Mouse (Mus musculus) liver, embryonic 13.5 days (tissue): ENCODE data around the gene Ier2. TPM values are rescaled to one million over a fixed set of nuclear protein-coding genes. Genes with fewer than 3 reads are reported as not detected.
A peak's percentile ranks its signal among the peaks of the same experiment; 100 is the strongest.
"Not testable (repeated sequence)": the region's sequence is repeated elsewhere in the genome, so short reads cannot be mapped to it uniquely, and the experiment has no call there.

Source experiments
- ATAC-seq: fragments of 200-750 bp; cut with Nextera tagmentation; 2 replicates; pipeline ENCODE4 v1.8.0; 2017; ENCODE audit warnings: low read depth, mild to moderate bottlenecking, moderate number of reproducible peaks, moderate library complexity
- DNase-seq: peaks from one replicate; pipeline ENCODE4 v3.0.0; 2022
- H3K27ac ChIP-seq: fragments of 300-500 bp; sonication (generic); 2 replicates; pipeline ENCODE4 v1.5.1; 2015; ENCODE audit warnings: moderate library complexity, mild to moderate bottlenecking, inconsistent platforms
- H3K27me3 ChIP-seq: fragments of 300-500 bp; sonication (generic); 2 replicates; pipeline ENCODE4 v1.6.1; 2015; ENCODE audit warnings: mild to moderate bottlenecking, inconsistent platforms
- H3K36me3 ChIP-seq: fragments of 300-500 bp; sonication (generic); 2 replicates; pipeline ENCODE4 v1.6.1; 2015; ENCODE audit warnings: mild to moderate bottlenecking, inconsistent platforms
- H3K4me1 ChIP-seq: fragments of 300-500 bp; sonication (generic); replicated peaks from 2 replicates; pipeline ENCODE4 v1.6.1; 2015; ENCODE audit warnings: inconsistent platforms
- H3K4me2 ChIP-seq: fragments of 300-500 bp; sonication (generic); 2 replicates; pipeline ENCODE4 v1.6.1; 2015; ENCODE audit warnings: inconsistent platforms, mild to moderate bottlenecking, moderate library complexity
- H3K4me3 ChIP-seq: fragments of 300-500 bp; sonication (generic); replicated peaks from 2 replicates; pipeline ENCODE4 v1.5.1; 2015; ENCODE audit warnings: mild to moderate bottlenecking, inconsistent platforms
- H3K9ac ChIP-seq: fragments of 300-500 bp; sonication (generic); 2 replicates; pipeline ENCODE4 v1.6.1; 2015; ENCODE audit warnings: mild to moderate bottlenecking, inconsistent platforms
- H3K9me3 ChIP-seq: fragments of 300-500 bp; sonication (generic); replicated peaks from 2 replicates; pipeline ENCODE4 v1.6.1; 2016; ENCODE audit warnings: inconsistent platforms
- WGBS: fragments of 180-500 bp; shearing (Covaris S2); methylation state at CpG from one replicate; pipeline ENCODE4 v1.1.7; 2015; ENCODE audit not compliant: insufficient replicate concordance; 5-methylcytosine and 5-hydroxymethylcytosine counted together
- polyA plus RNA-seq: library from polyadenylated mRNA; unstranded; fragments of >200 nt; fragmentation: Nextera tagmentation; extraction: Ambion mirVana; gene quantifications from 2 replicates; pipeline ENCODE4 v1.2.1, GENCODE M21; 2015

Ier2 gene
- polyA plus RNA-seq, 1 experiment from 2014 or later = 20.5 TPM

DNA sequence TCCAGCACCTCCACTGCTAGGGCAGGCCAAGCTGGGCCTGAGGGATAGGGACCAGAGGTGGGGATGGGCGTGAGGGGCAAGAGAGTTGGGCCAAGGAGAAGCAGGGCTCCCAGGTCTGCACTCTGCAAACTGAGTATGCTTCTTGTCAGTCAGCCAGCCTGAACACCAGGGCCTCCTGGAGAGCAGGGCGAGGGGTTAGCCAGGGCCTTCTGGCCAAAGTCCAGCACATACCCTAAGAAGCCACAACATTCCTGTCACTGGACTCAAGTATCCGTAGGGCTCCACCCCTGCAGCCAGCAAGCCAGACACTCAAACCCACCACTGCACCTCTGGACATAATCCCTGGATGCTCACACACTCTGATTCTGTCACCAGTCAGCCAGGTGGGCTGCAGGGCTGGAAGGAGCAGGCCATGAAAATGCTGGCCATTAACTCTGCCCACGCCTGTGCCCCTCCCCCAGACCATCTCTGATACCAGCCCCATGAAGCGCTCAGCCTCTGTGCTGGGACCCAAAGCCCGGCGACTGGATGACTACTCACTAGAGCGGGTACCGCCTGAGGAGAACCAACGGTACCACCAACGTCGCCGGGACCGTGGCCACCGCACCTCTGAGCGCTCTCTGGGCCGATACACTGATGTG, 26.5 kb downstream of the Ier2 start:
- no peaks in the 10 kb centered on the region for H3K9me3 ChIP-seq
- no peak overlapping the region for H3K27ac ChIP-seq
- H3K27me3 ChIP-seq = peaks cover 22% of the 10 kb centered on the region
- ATAC-seq = no peak
- WGBS = 75% methylated on average over 17 of the region's 17 CpGs
- H3K4me3 ChIP-seq = no peak overlapping the region
- no peaks in the 10 kb centered on the region for H3K36me3 ChIP-seq
- no peak overlapping the region for H3K4me2 ChIP-seq
- H3K4me1 ChIP-seq = peaks cover 16% of the 10 kb centered on the region
- no peak for DNase-seq
- no peak overlapping the region for H3K9ac ChIP-seq

DNA sequence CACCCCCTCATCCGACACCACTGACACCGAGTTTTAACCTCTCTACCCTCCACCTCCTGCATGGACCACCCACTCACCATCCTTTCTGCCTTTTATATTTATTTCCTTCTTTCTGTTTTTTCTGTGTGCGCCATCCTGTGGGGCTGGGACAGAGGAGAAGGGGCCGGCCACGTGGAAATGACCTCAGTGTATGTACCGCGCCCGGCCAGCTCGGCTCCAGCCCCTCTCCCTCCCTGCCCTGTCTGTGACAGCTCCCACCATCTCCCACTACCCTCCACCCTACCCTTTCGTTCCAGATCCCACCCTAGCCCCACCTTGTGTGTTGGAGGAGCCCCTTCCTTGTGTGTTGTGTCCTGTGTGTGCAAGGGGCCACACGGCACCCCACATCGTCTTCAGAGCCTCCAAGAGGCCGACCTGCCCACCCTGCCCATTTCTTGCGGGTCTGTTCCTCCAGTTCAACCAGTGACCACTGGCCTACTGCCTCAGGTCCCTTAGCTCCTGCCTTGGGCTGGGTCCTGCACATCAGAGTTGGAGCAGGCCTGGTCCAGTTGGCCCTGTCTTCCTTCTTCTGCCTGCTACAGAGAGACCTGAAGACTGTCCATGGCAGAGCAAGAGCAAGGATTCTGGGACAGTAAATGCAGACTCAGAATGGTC, 27.1 kb downstream of the Ier2 start:
- ATAC-seq (no peak), DNase-seq (no peak)
- Histone ChIP-seq H3K4me3 (no peak overlapping the region), H3K27me3 (peaks cover 22% of the 10 kb centered on the region), H3K9ac (no peak overlapping the region), H3K4me1 (peaks cover 12% of the 10 kb centered on the region), H3K4me2 (no peak overlapping the region), H3K27ac (no peak overlapping the region), H3K9me3 (no peaks in the 10 kb centered on the region), H3K36me3 (no peaks in the 10 kb centered on the region)
- WGBS = 71% methylated on average over 14 of the region's 14 CpGs

DNA sequence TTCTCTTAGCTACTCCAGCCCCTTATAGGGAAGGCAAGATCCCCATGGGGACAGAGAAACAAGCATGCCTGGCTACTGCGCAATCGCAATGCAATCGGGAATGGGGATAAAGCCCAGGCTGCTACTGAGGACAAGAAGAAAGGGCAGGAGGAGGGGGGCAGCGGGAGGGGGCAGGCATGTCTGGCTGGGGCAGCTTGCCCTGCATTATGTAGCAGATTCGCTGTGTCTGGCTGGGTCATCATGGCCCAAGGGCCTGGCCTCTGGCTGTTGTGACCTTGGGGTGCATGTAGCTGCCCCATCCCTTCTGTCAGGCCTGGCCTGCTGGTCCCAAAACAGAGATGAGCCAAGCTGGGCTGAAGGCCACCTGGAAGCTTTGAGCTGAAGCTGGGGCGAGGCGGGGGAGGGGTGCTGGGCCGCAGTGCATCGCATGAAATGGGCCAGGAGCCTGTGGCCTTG, 27.8 kb downstream of the Ier2 start:
- WGBS = 71% methylated on average over 9 of the region's 9 CpGs
- peaks cover 22% of the 10 kb centered on the region for H3K27me3 ChIP-seq
- no peak overlapping the region for H3K27ac ChIP-seq

DNA sequence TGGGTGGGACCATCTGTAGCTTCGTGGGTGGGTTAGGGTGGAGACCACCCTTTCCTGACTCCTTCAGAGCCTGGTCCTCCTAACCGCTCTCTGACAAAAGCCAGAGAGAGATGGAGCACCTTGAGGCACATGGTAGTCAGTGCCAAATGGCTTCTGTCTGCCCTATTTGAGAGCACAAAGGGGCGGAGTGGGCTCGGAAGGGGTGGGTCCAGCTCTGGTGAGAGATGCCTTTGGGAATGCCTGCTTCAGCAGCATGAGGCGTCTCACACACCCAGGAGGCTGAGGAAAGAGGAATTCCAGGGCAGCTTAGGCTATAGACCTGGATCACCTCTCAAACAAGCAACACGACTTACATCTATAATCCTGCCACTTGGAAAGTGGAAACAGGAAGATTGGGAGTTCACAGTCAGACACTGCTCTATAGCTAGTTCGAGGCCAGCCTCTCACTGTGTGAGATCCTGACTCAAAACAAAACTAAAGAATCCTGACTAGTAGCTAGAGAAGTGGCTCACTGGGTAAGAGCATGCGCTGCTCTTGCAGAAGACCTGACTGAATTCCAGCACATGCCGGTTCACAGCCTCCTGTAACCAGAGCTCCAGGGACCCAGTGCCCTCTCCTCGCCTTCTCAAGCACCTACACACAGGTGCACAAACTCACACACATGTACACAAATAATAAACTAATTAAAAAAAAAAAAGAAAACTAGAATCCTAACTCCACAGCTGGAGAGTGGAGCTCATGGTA, 28.6 kb downstream of the Ier2 start:
- no peak for ATAC-seq

More for the DNA sequence above, 27.8 kb downstream of the Ier2 start:
- ATAC-seq = no peak
- peaks cover 6% of the 10 kb centered on the region for H3K4me1 ChIP-seq
- H3K4me3 ChIP-seq = no peak overlapping the region
- H3K9ac ChIP-seq = no peak overlapping the region
- H3K9me3 ChIP-seq = no peaks in the 10 kb centered on the region
- H3K4me2 ChIP-seq = no peak overlapping the region
- no peaks in the 10 kb centered on the region for H3K36me3 ChIP-seq
- no peak for DNase-seq

DNA sequence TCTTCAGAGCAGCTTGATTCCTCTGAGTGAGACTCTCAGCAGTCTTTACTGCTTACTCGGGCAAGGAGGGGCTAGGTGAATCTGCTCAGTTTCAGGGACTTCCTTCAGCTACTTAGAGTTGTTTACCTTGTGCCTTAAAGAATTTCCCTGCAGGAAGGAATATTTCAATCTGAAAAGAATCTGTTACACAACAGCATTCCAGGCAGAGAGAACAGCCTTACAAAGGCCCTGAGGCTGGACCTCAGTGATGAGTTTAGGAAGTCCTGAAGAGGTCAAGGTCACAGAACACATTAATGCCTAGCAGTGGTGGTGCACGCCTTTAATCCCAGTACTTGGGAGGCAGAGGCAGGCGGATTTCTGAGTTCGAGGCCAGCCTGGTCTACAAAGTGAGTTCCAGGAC, 30.8 kb downstream of the Ier2 start:
- Histone ChIP-seq H3K36me3 (no peaks in the 10 kb centered on the region), H3K9ac (no peak overlapping the region), H3K4me1 (no peaks in the 10 kb centered on the region), H3K4me3 (no peak overlapping the region), H3K9me3 (no peaks in the 10 kb centered on the region), H3K27ac (no peak overlapping the region), H3K4me2 (no peak overlapping the region), H3K27me3 (peaks cover 6% of the 10 kb centered on the region)
- DNase-seq (no peak), ATAC-seq (no peak)
- WGBS = 69% methylated on average over 4 of the region's 4 CpGs

More for the DNA sequence above, 28.6 kb downstream of the Ier2 start:
- Histone ChIP-seq H3K4me2 (no peak overlapping the region), H3K9ac (no peak overlapping the region), H3K4me1 (peaks cover 6% of the 10 kb centered on the region), H3K36me3 (no peaks in the 10 kb centered on the region), H3K27me3 (peaks cover 22% of the 10 kb centered on the region), H3K9me3 (no peaks in the 10 kb centered on the region), H3K27ac (no peak overlapping the region), H3K4me3 (no peak overlapping the region)
- no peak for DNase-seq
- 46% methylated on average over 10 of the region's 10 CpGs for WGBS

DNA sequence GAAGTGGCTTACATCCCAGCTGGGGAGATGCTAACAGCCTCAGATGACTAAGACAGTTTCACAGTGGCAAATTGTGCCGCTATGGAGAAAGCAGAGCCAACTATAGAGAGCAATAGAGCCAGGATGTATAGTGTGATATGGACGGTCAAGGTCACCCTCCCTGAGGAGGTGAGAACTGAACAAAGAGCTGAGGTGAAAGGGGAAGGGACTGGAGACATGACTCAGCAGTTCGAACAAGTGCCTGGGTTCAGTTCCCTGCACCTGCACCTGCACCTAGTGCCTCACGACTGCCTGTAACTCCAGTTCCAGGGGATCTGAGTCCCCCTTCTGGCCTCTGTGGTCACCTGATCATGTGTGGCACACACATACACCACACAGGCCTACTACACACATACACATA, 32.5 kb downstream of the Ier2 start:
- no peaks in the 10 kb centered on the region; the same call in 1 of the 2 replicates for H3K27me3 ChIP-seq
- no peak overlapping the region for H3K4me2 ChIP-seq
- DNase-seq (no peak), ATAC-seq (no peak)
- H3K27ac ChIP-seq = no peak overlapping the region
- H3K36me3 ChIP-seq = no peaks in the 10 kb centered on the region
- H3K4me3 ChIP-seq = no peak overlapping the region
- H3K9ac ChIP-seq = no peak overlapping the region
- H3K4me1 ChIP-seq = no peaks in the 10 kb centered on the region
- WGBS = 52% methylated on average over 4 of the region's 4 CpGs
- no peaks in the 10 kb centered on the region for H3K9me3 ChIP-seq

DNA sequence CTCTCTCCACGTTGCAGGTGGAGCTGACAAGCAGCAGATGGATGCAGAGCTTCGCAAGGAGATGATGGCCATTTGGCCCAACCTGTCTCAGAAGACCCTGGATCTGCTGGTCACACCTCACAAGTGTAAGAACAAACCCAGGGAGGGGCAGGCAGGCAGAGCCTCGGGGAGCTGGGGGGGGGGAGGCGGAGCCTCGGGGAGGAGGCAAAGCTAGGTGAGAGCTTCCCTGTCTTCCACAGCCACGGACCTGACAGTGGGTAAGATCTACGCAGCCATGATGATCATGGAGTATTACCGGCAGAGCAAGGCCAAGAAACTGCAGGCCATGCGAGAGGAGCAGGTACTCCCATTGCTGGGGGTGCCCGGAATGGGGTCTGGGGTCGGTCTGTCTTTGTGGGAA, 33.1 kb downstream of the Ier2 start:
- H3K9ac ChIP-seq = no peak overlapping the region

DNA sequence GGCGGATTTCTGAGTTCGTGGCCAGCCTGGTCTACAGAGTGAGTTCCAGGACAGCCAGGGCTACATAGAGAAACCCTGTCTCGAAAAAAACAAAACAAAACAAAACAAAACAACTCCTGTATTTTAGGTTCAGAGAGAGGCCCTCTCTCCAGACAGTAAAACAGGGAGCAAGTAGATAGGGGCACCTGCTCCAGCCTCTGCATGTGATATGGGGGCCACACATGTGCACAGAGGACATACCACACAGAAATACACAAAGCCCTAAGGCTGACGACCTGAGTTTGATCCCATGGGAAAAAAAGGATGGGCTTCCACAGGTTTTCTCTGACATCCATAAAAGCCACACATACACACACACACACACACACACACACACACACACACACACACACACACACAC, 39.2 kb downstream of the Ier2 start:
- not testable (repeated sequence) for H3K9me3 ChIP-seq, H3K36me3 ChIP-seq, H3K9ac ChIP-seq, H3K4me3 ChIP-seq, H3K27ac ChIP-seq, H3K4me2 ChIP-seq, DNase-seq
- 61% methylated on average over 4 of the region's 4 CpGs for WGBS
- peak; percentile 54; the same call in 1 of the 2 replicates for ATAC-seq
- H3K27me3 ChIP-seq = peaks cover 22% of the 10 kb centered on the region
- peaks cover 18% of the 10 kb centered on the region for H3K4me1 ChIP-seq

More for the DNA sequence above, 33.1 kb downstream of the Ier2 start:
- Histone ChIP-seq H3K36me3 (no peaks in the 10 kb centered on the region), H3K27me3 (no peaks in the 10 kb centered on the region; the same call in 1 of the 2 replicates), H3K9me3 (no peaks in the 10 kb centered on the region), H3K4me3 (no peak overlapping the region), H3K4me1 (no peaks in the 10 kb centered on the region; the same call in 1 of the 2 replicates), H3K4me2 (no peak overlapping the region), H3K27ac (no peak overlapping the region)
- no peak for ATAC-seq
- DNase-seq = no peak
- WGBS = 58% methylated on average over 11 of the region's 11 CpGs

DNA sequence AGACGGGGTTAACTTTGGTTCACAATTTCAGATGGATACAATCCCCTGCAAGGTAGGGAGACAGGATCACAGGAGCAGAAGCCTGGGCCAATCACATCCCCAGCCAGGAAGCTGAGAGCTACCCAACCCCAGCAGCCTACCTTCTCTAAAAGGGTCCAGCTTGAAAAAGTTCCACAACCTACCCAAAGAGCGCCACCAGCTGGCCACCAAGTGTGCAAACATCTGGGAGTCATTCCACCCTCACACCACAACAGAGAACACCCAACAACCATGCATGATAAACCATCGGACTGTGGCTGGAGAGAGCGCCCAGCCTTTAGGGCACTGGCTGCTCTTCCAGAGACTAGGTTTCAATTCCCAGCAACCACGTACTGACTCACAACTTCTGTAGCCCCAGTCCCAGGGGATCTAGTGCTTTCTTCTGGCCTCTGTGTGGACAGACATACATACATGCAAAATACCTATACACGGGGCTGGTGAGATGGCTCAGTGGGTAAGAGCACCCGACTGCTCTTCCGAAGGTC, 41.5 kb downstream of the Ier2 start:
- H3K27me3 ChIP-seq = peaks cover 45% of the 10 kb centered on the region
- 61% methylated on average over 8 of the region's 8 CpGs for WGBS
- no peak for ATAC-seq

DNA sequence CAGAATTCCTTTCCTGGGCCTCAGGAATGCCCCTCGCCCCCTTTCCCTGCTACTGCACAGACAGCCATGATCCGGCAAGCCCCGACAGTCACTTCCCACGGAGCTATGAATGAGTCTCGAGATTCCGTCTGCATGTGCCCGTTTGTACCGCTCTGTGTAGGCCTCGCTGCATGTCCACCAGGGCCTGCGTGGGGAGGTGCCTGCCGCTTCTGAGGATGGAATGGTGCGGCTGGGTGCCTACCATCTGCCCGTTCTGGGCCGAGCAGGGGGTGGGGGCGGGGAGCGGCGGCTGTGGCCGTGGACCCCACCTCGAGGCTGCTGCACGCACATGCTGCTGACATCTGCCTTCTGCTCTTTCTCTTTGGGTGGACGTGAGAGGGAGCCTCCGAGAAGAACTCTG, 45.6 kb downstream of the Ier2 start:
- no peaks in the 10 kb centered on the region for H3K9me3 ChIP-seq
- H3K27ac ChIP-seq = no peak overlapping the region
- ATAC-seq = no peak
- no peak overlapping the region for H3K4me3 ChIP-seq
- no peak overlapping the region for H3K9ac ChIP-seq
- H3K4me1 ChIP-seq = no peaks in the 10 kb centered on the region
- DNase-seq = no peak
- peaks cover 74% of the 10 kb centered on the region for H3K27me3 ChIP-seq
- H3K4me2 ChIP-seq = no peak overlapping the region
- H3K36me3 ChIP-seq = no peaks in the 10 kb centered on the region
- 38% methylated on average over 22 of the region's 22 CpGs for WGBS

More for the DNA sequence above, 41.5 kb downstream of the Ier2 start:
- H3K27ac ChIP-seq = no peak overlapping the region
- H3K36me3 ChIP-seq = no peaks in the 10 kb centered on the region
- H3K4me3 ChIP-seq = no peak overlapping the region
- no peaks in the 10 kb centered on the region for H3K9me3 ChIP-seq
- H3K9ac ChIP-seq = no peak overlapping the region
- peaks cover 18% of the 10 kb centered on the region for H3K4me1 ChIP-seq
- DNase-seq = no peak
- H3K4me2 ChIP-seq = no peak overlapping the region
